Mouse (Mus musculus) mature B cell (primary cell): ENCODE results near the gene Mcrip2.

Source experiments
- in situ Hi-C: fragments of 300-500 bp; cut with MboI; formaldehyde crosslinking; loops from 2 replicates; pipeline ENCODE4 v1.14.3; 2019

Mcrip2 gene

DNA sequence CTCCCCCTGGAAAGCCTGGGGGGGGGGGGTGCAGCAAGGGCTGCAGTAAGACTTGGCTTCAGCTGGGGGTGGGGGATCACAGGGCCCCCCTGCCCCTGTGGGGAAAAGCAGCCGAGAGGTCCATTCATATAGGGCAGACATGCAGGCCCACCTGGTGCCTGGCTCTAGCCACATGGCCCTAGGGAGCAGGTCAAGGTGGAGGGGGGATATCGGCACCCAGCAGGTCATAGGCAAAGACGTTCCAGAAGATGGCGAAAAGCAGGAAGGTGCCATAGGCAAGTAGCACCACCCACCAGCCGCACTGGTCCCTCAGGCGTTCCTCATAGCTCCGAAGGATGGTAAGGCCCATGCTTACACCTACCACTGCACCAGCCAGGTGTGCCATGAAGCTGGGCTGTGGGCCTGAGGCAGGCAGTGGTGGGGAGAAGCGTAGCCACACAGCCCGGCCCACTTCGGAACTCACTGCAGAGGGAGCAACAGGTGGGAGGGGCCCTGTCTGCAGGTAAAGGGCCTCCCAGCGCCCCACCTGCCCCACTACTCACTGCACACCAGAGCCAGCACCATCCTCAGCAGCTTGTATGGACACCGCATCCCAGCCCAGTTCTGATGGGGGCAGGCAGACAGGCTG, 33.9 kb downstream of the Mcrip2 start:
- in situ Hi-C loops, result no loop called here

DNA sequence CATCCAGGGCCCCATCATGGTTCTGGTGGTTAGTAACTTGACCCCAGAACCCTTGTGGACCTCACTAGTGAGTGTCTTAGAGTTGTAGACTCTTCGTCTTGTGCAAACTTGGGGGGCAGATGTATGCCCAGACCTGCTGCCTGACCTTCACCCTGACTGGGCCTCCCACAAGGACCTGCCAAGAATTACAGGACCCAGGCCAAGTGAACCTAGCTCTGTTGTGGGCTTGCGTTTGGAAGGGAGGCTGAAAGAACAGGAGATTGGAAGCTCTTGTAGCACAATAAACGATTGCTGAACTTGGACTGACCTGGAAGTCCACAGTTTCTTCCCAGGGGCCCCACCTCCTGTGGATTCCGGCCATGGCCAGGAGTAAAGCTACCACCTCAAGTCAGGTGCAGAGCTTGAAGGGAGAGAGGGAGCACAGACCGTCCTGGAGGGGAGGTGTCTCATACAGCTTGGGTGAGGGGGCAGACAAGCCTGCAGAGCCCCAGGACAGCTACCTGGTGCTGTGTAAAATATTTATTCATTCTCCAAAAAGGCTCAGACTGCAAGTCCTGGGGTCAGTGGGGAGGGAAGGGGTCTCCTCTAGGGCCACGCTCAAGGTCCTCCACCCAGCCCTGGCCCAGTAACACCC, 34.5 kb downstream of the Mcrip2 start:
- in situ Hi-C loops, result no loop called here

DNA sequence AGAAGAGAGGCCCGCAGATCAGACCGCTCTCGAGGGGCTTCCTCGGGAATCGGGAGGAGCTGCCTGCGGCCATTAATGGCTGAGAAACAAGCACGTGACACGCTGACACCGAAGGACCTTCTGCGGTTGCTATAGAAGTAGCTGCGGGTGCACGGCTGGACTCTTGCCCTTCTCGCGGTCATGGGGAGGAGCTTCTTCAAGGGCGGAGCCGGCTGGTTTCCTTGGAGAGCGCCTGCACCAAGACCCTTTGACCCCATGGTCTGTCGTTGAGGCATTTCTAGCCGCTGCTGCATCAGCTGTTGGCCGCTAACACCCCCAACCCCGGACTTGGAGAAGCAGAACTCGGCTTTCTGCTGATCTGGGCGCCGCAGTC, 35.3 kb downstream of the Mcrip2 start, which contains the start of gene Stub1:
Stub1 (minus strand) TSS at position 114 of the 373 bp plus-strand sequence.
- in situ Hi-C loops, result no loop called here

DNA sequence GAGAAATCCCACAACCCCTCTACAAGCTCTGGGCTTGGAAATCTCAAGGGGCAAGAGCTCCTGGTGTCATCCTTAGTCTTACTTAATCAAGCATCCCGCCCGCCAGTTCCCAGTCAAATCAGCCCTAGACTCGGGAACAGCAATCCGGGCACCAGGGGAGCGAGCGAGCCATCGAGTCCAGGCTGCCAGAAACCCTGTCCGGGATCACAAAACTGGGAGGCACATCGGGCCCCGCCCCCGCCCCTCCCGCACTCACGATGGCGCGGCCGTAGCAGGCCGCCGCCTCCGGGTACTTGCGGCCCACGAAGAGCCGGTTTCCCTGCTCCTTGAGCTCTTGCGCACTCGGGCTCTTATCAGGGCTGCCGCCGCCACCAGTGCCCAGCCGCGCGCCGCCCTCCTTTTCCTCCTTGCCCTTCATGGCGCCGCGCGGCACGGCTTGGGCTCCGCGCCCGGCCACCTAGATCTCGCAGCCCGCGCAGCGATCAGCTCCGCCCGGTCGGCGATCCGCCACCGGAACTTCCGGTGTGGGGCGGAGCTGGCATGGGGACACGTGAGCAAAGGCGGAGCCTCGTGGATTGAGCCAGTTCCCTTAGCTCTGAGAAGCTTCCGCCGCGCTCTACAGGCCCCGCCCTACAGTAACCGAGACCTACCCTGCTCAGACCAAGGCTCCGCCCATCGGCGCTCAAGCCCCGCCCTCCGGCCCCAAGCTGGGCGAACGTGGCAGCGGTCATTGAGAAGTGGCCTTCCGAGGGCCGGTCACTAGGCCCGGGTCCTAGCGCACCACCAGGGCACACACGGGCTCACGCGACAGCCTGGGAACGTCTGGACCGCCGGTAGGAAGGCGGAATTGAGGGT, 35.9 kb downstream of the Mcrip2 start:
- in situ Hi-C loops, result no loop called here

DNA sequence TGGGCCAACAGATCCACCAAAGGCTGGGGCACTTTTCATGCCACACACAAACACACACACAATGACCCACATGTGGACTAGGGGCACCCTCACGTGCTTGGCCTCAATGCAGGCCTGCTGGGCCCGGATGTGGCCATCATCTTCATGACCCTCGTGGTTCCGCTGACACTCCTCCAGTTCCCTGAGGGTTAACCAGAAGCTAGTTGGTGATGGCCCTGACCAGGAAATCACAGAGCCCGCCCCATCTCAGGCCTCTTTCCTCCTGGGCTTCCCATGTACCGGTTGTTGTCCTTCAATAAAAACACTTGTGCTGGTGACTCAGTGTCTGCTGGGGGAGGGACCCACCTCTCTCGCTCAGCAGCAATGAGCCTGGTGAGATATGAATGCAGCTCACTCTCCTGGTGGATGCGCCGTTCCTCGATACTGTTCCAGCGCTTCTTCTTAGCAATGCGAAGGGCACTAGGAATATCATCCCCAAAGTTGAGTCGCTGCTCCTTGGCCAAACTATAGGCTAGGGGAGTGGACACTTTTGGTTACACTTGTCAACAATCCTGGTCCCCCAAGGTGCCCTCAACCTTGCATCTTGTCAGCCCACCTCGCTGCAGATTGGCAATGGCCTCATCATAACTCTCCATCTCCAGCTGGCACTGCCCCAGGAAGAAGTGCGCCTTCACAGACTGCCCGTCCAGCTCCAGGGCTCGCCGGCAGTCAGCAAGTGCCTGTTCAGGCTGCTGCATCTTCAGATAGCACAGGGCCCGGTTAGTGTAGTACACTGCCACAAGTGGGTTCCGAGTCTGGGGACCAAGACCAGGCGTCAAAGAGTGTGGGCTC, 36.9 kb downstream of the Mcrip2 start:
- in situ Hi-C loops, result no loop called here

DNA sequence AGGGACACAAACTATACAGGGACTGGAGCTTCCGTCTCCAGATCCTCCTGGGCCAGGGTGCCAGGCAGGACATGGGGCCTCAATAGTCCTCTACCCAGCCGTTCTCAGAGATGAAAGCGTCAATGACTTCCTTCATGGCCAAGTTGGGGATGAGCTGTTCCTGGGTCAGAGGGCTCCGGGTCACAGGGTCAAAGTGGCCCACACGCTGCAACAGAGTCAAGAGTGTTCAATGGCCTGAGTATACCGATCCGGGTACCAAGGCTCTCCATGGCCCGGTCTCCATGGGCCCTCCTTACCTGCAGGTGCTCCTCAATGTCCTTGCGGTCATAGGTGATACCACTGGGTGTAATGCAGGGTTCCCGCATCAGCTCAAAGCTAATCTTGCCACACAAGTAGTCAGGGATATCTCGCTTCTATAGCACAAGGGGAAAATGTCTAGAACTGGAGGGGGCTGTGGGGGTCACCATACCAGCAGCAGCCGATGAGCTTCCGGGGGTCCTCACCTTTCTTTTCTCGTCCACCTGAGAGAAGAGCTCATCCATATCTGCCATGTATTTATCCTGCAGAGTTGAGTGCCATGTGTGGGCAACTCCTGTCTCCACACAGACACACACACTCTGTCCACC, 37.6 kb downstream of the Mcrip2 start:
- in situ Hi-C loops, result no loop called here

DNA sequence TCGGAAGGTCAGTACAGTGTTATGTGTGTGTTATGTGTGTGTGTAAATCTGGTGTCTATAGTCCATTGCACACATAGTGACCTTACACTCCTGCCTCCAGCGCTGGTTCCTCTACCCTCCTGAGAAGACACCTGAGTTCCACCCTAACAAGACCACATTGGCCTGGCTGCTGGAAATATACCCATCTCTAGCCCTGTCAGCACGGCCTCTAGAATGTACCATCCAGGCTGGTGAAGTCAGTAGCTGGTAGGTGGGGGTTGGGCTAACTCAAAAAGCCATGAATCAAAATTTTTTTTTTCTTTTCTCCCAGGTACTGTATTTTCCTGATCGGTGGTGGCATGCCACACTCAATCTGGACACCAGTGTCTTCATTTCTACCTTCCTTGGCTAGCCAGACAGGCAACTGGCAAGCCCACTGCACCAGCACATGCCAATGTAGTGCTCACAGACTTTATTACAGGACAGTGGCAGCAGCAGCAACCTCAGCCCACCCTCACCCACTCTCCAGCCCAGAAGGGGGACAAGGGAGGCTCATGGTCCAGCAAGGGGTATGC, 38.3 kb downstream of the Mcrip2 start:
- in situ Hi-C loops, result no loop called here

DNA sequence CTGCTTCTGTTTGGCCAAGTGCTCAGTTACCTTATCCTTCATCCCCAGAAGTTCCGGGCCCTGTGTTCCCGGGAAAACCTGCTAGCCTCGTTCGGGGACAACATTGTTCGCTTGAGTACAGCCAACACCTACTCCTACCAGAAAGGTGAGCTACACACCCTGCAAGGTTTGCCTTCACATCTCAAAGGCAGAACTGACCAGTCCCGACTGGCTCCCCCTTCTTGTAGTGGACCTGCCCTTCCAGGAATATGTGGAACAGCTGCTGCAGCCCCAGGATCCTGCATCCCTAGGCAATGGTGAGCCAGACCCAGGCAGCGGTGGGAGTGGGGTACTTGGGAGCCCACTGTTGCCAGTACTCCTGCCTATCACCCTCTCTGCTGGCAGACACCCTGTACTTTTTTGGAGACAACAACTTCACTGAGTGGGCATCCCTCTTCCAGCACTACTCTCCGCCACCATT, 39.0 kb downstream of the Mcrip2 start:
- in situ Hi-C loops, result no loop called here

DNA sequence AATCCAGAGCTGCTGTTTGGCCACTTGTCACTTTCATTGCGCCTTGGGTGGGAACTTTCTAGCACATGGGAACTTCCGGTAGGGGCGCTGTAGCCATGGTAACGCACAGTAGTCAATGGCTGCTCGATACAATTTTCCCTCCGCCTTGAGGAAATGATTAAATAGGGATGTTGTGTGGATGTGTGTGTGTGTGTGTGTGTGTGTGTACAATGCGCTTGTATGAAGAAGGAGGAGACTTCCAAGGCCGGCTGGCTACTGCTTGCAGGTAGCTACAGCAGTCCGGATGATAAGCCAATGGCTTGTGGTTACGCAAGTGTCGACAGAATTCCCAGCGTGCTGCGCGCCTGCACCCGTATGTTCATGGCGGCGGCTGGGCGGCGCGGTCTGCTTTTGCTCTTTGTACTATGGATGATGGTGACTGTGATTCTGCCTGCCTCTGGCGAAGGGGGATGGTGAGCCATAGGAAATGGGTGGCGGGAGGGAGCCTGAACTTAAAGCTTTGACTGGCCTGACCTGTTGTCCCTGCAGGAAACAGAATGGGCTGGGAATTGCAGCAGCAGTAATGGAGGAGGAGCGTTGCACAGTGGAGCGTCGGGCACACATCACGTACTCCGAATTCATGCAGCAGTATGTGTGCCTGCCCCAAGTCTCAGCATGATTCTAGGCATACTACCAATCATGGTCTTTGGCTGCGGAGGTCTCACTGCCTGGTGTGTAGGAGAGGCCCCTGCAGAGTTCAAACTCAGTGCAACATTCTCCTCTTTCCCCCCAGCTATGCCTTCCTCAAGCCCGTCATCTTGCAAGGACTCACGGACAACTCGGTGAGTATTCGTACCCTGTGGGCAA, 39.6 kb downstream of the Mcrip2 start, which contains the start of gene Jmjd8:
Jmjd8 (plus strand) TSS at position 156 of the 846 bp plus-strand sequence.
- in situ Hi-C loops, result no loop called here

DNA sequence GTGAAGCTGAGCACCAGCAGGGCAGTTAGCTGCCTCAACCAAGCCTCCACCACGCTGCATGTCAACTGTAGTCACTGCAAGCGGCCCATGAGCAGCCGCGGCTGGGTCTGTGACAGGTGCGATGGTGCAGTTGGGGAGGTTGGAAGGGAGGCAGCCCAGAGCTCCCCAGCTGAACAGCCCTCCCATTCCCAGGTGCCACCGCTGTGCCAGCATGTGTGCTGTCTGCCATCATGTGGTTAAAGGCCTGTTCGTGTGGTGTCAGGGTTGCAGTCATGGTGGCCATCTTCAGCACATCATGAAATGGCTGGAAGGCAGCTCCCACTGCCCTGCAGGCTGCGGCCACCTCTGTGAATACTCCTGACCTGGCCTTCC, 40.4 kb downstream of the Mcrip2 start:
- in situ Hi-C loops, result no loop called here

DNA sequence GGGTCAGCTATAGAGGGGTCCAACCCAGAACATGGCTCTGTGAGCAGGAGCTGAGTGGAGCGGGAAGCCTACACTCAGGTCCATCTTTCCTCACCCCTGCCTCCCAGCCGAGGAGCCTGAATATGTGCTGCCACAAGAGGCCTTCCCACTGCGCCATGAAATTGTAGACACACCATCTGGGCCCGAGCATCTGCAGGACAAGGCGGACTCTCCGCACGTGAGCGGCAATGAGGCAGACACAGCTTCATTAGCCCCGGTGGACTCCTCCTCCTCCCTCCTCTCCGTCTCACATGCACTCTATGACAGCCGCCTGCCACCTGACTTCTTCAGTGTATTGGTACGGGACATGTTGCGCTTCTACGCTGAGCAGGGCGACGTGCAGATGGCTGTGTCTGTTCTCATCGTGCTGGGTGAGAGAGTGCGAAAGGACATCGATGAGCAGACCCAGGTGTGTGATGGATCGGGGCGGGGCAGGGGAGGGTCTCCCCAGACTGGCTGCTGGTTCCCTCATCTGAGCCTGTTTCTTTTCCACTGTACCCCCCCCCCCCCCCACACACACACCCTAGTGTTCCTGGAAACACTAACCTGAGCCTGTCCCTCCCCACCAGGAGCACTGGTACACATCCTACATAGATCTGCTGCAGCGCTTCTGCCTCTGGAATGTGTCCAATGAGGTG, 40.9 kb downstream of the Mcrip2 start:
- in situ Hi-C loops, result no loop called here

DNA sequence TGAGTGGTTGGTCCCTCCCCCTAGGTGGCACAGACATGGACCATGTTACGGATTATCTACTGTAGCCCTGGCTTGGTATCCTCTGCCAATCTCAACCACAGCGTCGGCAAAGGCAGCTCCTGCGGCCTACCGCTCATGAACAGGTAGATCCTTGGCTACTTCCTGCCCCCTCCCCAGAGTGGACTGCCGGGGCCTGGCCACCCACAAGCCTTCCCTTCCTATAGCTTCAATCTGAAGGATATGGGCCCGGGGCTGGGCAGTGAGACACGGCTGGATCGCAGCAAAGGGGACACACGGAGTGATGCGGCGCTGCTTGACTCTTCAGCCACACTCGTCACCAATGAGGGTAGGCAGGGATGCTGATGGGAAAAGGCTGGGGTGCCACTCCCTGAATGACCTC, 41.6 kb downstream of the Mcrip2 start:
- in situ Hi-C loops, result no loop called here

DNA sequence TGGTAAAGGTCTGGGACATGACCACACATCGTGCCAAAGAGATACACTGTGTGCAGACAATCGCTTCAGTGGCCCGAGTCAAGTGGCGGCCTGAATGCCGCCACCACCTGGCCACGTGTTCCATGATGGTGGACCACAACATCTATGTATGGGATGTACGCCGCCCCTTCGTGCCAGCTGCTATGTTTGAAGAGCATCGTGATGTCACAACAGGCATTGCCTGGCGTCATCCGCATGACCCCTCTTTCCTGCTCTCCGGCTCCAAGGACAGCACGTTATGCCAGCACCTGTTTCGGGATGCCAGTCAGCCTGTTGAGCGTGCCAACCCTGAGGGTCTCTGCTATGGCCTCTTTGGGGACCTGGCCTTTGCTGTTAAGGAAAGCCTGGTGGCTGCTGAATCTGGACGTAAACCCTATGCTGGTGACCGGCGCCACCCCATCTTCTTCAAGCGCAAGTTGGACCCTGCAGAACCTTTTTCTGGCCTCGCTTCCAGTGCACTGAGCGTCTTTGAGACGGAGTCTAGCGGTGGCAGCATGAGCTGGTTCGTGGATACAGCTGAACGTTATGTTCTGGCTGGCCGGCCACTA, 42.5 kb downstream of the Mcrip2 start:
- in situ Hi-C loops, result no loop called here

DNA sequence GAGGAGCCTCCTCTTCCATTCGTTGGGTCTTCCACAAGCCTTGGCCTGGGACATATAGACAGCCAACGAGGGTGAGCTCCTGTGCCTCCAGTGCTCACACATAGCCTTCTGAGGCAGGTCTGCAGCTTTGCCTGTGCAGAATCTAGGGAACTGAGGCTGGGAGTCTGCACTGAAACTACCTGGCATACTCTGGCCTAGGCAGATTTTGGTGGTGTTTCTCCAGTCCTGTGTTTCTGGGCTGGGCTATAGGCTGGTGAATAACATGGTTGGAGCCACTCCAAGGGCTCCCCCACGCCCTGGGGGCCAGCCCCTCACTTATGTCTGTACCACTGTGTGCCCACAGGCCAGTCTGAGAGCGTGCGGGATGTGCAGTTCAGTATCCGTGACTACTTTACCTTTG, 43.3 kb downstream of the Mcrip2 start:
- in situ Hi-C loops, result no loop called here

DNA sequence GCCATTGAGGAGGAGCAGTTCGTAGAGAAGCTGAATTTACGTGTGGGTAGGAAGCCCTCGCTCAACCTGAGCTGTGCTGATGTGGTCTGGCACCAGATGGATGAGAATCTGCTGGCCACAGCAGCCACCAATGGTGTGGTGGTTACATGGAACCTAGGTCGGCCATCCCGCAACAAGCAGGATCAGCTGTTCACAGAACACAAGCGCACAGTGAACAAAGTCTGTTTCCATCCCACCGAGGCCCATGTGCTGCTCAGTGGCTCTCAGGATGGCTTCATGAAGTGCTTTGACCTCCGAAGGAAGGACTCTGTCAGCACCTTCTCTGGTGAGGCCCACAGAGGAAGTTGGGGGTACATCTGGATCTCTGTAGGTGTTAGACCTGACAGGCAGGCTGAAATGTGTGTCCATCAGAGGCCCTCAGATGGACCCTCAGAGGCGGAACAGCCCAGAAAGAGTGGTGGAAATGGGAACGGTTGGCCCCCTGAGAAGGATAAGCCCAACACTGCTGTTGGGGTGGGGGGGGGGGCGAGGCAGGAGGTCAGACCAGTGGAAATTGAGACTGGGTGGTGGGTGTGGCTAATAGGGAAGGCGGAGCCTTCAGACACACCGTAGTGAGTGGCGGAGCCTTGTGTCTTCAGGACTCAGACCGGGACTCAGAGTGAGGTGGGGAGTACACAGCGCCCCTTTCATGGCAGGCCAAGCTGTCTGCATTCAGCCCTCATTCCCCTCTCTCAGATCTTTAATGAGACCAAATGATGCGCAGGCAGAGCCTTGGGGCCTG, 44.0 kb downstream of the Mcrip2 start:
- in situ Hi-C loops, result no loop called here

DNA sequence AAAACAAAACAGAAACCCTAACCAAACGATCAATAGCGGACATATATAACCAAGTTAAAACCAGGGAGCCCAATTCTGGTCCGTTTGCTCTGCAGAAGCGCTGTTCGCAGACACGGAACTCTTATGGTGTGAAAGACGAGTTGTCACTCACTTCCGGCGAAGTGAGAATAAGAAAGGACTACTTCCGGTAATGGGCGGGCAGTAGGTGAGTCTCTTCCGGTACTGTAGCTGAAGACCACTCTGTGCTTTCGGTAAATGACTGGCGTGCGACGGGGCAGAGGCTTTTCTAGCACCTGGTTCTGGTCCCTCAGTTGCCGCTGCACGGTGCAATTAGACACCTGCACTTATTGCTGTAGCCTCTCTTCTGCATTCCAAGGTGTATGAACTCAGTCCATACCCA, 45.1 kb downstream of the Mcrip2 start, which contains the start of gene Wdr24:
Wdr24 (plus strand) TSS at position 176 of the 400 bp plus-strand sequence.
- in situ Hi-C loops, result no loop called here

DNA sequence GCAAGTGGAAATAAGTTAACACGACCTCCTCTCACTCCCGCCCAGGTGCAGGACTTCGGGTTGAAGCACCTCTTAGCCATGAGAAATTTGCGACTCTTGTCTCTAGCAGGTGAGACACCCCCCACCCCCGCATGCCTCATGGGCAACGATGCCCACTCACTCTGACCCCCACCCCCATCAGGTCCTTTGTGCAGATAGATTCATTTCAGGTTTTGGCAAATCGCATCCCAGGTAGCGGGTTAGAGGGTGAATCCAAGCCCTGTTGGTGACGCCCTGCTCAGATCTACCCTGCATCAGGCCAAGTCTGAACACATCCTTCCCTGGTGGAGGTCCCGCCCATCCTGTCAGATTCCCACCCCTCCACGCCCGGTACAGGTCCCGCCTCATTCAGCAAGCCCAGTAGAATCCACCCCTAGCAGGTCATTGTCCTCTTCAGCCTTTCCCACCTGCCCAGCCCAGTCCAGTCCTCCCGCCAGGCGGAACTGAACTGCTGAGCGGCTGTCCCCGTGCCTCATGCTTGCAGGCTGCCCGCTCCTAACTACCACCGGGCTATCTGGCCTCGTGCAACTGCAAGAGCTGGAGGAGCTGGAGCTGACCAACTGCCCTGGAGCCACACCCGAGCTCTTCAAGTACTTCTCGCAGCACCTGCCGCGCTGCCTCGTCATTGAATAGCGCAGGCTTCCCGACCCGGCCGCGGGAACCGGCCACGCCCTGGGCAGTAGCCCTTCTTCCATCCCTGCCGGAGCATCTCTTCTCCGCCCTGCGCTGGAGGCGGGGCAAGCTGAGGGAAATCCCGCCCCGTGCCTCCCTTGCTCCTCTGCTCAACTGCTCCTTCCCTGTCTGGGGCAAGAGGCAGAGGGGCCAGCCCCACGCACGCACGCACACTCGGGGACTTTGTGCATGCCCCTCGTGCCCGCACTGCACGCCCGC, 49.4 kb downstream of the Mcrip2 start:
- in situ Hi-C loops, result no loop called here
